Mouse (Mus musculus): ENCODE data around the gene Gnb5. TPM values are rescaled to one million over a fixed set of nuclear protein-coding genes. Genes with fewer than 3 reads are reported as not detected.

Gnb5 gene
- polyA plus RNA-seq, 1 experiment from 2014 or later = 34.8 TPM

DNA sequence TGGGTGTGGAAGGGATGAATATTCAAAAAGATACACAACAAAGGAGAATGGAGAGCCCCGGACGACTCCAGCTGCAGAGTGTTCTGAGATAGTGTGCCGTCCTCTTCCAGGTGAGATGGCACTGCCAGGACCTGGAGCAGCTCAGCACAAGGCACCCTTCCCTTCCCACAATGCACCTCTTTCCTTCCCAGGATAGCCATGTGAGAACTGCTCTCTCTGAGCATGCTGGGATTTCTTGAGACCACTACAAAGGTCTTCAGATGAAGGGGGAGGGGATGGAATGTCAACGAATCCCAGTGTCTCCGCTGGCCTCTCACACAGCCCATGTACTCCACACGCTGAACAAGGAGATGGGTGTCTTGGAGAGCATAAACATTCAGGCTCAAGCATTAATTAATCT lies 18.5 kb upstream of the Gnb5 start:
- H3K4me1 ChIP-seq (replicated peaks; ENCODE audit: control insufficient read depth, insufficient read depth, low read length) = no peaks in the 10 kb centered on the region
- H3K9ac ChIP-seq (ENCODE audit: low read depth, low read length) = no peak overlapping the region
- DNase-seq (ENCODE audit: low spot score) (no peak), ATAC-seq (ENCODE audit: low FRiP score) (no peak)
- no peak overlapping the region for H3K4me3 ChIP-seq (ENCODE audit: low read depth, low read length)
- H3K36me3 ChIP-seq (ENCODE audit: control insufficient read depth, insufficient read depth, low read length) = no peaks in the 10 kb centered on the region
- no peaks in the 10 kb centered on the region for H3K27me3 ChIP-seq (ENCODE audit: control insufficient read depth, insufficient read depth, low read length)
- 65% methylated on average over 6 of the region's 6 CpGs for WGBS
- no peak overlapping the region for H3K27ac ChIP-seq (ENCODE audit: low read depth, low read length)
- H3K4me2 ChIP-seq (replicated peaks; ENCODE audit: low read depth, low read length) = no peak overlapping the region
- no peaks in the 10 kb centered on the region for H3K9me3 ChIP-seq (ENCODE audit: control insufficient read depth, low read length)

GRCm38 (mm10) chr9:75289545-75289944 lies 16.5 kb upstream of the Gnb5 start:
- Histone ChIP-seq H3K9me3 (ENCODE audit: control insufficient read depth, low read length) (no peaks in the 10 kb centered on the region), H3K27me3 (ENCODE audit: control insufficient read depth, insufficient read depth, low read length) (no peaks in the 10 kb centered on the region), H3K4me2 (replicated peaks; ENCODE audit: low read depth, low read length) (no peak overlapping the region), H3K9ac (ENCODE audit: low read depth, low read length) (no peak overlapping the region), H3K4me3 (ENCODE audit: low read depth, low read length) (no peak overlapping the region), H3K4me1 (replicated peaks; ENCODE audit: control insufficient read depth, insufficient read depth, low read length) (no peaks in the 10 kb centered on the region), H3K36me3 (ENCODE audit: control insufficient read depth, insufficient read depth, low read length) (no peaks in the 10 kb centered on the region), H3K27ac (ENCODE audit: low read depth, low read length) (no peak overlapping the region)
- peak; percentile 38 for DNase-seq (ENCODE audit: low spot score)
- WGBS = 44% methylated on average over 4 of the region's 4 CpGs
- no peak for ATAC-seq (ENCODE audit: low FRiP score)

DNA sequence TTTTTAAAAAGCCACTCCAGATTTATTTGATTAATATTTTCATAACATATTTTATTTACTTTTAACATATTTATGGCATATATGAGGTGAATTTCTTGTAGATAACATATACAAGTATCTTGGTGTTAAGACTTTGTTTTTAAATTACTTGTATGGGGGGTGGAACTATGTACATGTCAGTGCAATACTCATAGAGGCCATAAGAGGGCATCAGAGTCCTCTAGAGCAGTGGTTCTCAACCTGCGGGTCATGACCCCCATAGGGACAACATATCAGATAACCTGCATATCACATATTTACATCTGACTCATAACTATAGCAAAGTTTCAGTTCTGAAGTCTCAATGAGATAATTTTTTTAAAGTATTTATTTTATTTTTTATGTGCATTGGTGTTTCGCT lies 6.7 kb upstream of the Gnb5 start:
- Histone ChIP-seq H3K4me3 (ENCODE audit: low read depth, low read length) (no peak overlapping the region), H3K4me2 (replicated peaks; ENCODE audit: low read depth, low read length) (no peak overlapping the region)
- 85% methylated on average over 2 of the region's 2 CpGs for WGBS

GRCm38 (mm10) chr9:75303033-75303432 lies 3.1 kb upstream of the Gnb5 start:
- H3K9me3 ChIP-seq (ENCODE audit: control insufficient read depth, low read length) = no peaks in the 10 kb centered on the region
- H3K27ac ChIP-seq (ENCODE audit: low read depth, low read length) = no peak overlapping the region
- H3K4me1 ChIP-seq (replicated peaks; ENCODE audit: control insufficient read depth, insufficient read depth, low read length) = no peaks in the 10 kb centered on the region
- ATAC-seq (ENCODE audit: low FRiP score) (no peak), DNase-seq (ENCODE audit: low spot score) (no peak)
- no peaks in the 10 kb centered on the region for H3K27me3 ChIP-seq (ENCODE audit: control insufficient read depth, insufficient read depth, low read length)
- no peak overlapping the region for H3K4me3 ChIP-seq (ENCODE audit: low read depth, low read length)
- no peak overlapping the region for H3K9ac ChIP-seq (ENCODE audit: low read depth, low read length)
- H3K4me2 ChIP-seq (replicated peaks; ENCODE audit: low read depth, low read length) = no peak overlapping the region
- no peaks in the 10 kb centered on the region for H3K36me3 ChIP-seq (ENCODE audit: control insufficient read depth, insufficient read depth, low read length)
- WGBS = 81% methylated on average over 2 of the region's 2 CpGs

More for the DNA sequence above, 6.7 kb upstream of the Gnb5 start:
- Histone ChIP-seq H3K9ac (ENCODE audit: low read depth, low read length) (no peak overlapping the region), H3K36me3 (ENCODE audit: control insufficient read depth, insufficient read depth, low read length) (no peaks in the 10 kb centered on the region), H3K9me3 (ENCODE audit: control insufficient read depth, low read length) (no peaks in the 10 kb centered on the region), H3K27ac (ENCODE audit: low read depth, low read length) (no peak overlapping the region), H3K4me1 (replicated peaks; ENCODE audit: control insufficient read depth, insufficient read depth, low read length) (no peaks in the 10 kb centered on the region), H3K27me3 (ENCODE audit: control insufficient read depth, insufficient read depth, low read length) (no peaks in the 10 kb centered on the region)
- DNase-seq (ENCODE audit: low spot score) (no peak), ATAC-seq (ENCODE audit: low FRiP score) (no peak)

GRCm38 (mm10) chr9:75303701-75304261 lies 2.3 kb upstream of the Gnb5 start:
- no peak overlapping the region for H3K4me3 ChIP-seq (ENCODE audit: low read depth, low read length)
- H3K36me3 ChIP-seq (ENCODE audit: control insufficient read depth, insufficient read depth, low read length) = no peaks in the 10 kb centered on the region
- no peaks in the 10 kb centered on the region for H3K9me3 ChIP-seq (ENCODE audit: control insufficient read depth, low read length)
- peak; percentile 21 for DNase-seq (ENCODE audit: low spot score)
- 0 out of 2 replicates have a peak overlapping the region, but pooled peaks have one; percentile 1 for H3K4me2 ChIP-seq (replicated peaks; ENCODE audit: low read depth, low read length)
- H3K4me1 ChIP-seq (replicated peaks; ENCODE audit: control insufficient read depth, insufficient read depth, low read length) = no peaks in the 10 kb centered on the region
- no peak for ATAC-seq (ENCODE audit: low FRiP score)
- H3K27me3 ChIP-seq (ENCODE audit: control insufficient read depth, insufficient read depth, low read length) = no peaks in the 10 kb centered on the region
- H3K9ac ChIP-seq (ENCODE audit: low read depth, low read length) = no peak overlapping the region
- 34% methylated on average over 16 of the region's 16 CpGs for WGBS
- H3K27ac ChIP-seq (ENCODE audit: low read depth, low read length) = no peak overlapping the region

- H3K4me1 ChIP-seq (replicated peaks; ENCODE audit: control insufficient read depth, insufficient read depth, low read length) = no peaks in the 10 kb centered on the region
- no peaks in the 10 kb centered on the region for H3K9me3 ChIP-seq (ENCODE audit: control insufficient read depth, low read length)
- no peak overlapping the region for H3K4me3 ChIP-seq (ENCODE audit: low read depth, low read length)
- WGBS = 38% methylated on average over 7 of the region's 7 CpGs
- ATAC-seq (ENCODE audit: low FRiP score) = no peak
- no peak for DNase-seq (ENCODE audit: low spot score)
- no peaks in the 10 kb centered on the region for H3K27me3 ChIP-seq (ENCODE audit: control insufficient read depth, insufficient read depth, low read length)
- no peaks in the 10 kb centered on the region for H3K36me3 ChIP-seq (ENCODE audit: control insufficient read depth, insufficient read depth, low read length)
- no peak overlapping the region for H3K4me2 ChIP-seq (replicated peaks; ENCODE audit: low read depth, low read length)
- H3K27ac ChIP-seq (ENCODE audit: low read depth, low read length) = no peak overlapping the region
- H3K9ac ChIP-seq (ENCODE audit: low read depth, low read length) = no peak overlapping the region
Measured at GRCm38 (mm10) chr9:75304286-75304685, 1.8 kb upstream of the Gnb5 start.

DNA sequence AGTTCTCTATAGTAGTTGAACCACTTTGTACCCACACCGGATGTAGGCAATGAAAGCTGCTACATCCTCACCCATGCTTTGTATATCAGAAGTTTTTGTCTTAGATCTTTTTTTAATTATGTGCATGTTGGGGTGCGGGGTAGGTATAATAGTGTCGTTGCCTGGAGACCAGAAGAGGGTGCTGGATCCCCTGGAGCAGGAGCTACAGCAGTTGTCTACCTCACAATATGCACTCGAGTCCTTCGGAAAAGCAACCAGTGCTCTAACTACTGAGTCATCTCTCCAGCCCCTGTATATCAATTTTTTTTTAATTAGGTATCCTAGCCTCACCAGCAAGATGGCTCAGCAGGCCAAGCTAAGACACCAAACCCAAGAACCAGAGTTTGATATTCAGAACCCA lies 927 bp downstream of the Gnb5 start:
- Histone ChIP-seq H3K4me3 (ENCODE audit: low read depth, low read length) (no peak overlapping the region), H3K4me1 (replicated peaks; ENCODE audit: control insufficient read depth, insufficient read depth, low read length) (no peaks in the 10 kb centered on the region), H3K27me3 (ENCODE audit: control insufficient read depth, insufficient read depth, low read length) (no peaks in the 10 kb centered on the region), H3K9me3 (ENCODE audit: control insufficient read depth, low read length) (no peaks in the 10 kb centered on the region), H3K36me3 (ENCODE audit: control insufficient read depth, insufficient read depth, low read length) (no peaks in the 10 kb centered on the region), H3K4me2 (replicated peaks; ENCODE audit: low read depth, low read length) (no peak overlapping the region), H3K27ac (ENCODE audit: low read depth, low read length) (no peak overlapping the region), H3K9ac (ENCODE audit: low read depth, low read length) (no peak overlapping the region)
- WGBS = 82% methylated on average over 5 of the region's 5 CpGs
- ATAC-seq (ENCODE audit: low FRiP score) (no peak), DNase-seq (ENCODE audit: low spot score) (no peak)

GRCm38 (mm10) chr9:75308621-75309020 lies 2.5 kb downstream of the Gnb5 start:
- WGBS = 68% methylated on average over 5 of the region's 5 CpGs
- Histone ChIP-seq H3K4me3 (ENCODE audit: low read depth, low read length) (no peak overlapping the region), H3K9ac (ENCODE audit: low read depth, low read length) (no peak overlapping the region), H3K27ac (ENCODE audit: low read depth, low read length) (no peak overlapping the region), H3K36me3 (ENCODE audit: control insufficient read depth, insufficient read depth, low read length) (no peaks in the 10 kb centered on the region), H3K27me3 (ENCODE audit: control insufficient read depth, insufficient read depth, low read length) (no peaks in the 10 kb centered on the region), H3K4me1 (replicated peaks; ENCODE audit: control insufficient read depth, insufficient read depth, low read length) (no peaks in the 10 kb centered on the region), H3K4me2 (replicated peaks; ENCODE audit: low read depth, low read length) (no peak overlapping the region), H3K9me3 (ENCODE audit: control insufficient read depth, low read length) (no peaks in the 10 kb centered on the region)
- no peak for DNase-seq (ENCODE audit: low spot score)
- no peak for ATAC-seq (ENCODE audit: low FRiP score)

DNA sequence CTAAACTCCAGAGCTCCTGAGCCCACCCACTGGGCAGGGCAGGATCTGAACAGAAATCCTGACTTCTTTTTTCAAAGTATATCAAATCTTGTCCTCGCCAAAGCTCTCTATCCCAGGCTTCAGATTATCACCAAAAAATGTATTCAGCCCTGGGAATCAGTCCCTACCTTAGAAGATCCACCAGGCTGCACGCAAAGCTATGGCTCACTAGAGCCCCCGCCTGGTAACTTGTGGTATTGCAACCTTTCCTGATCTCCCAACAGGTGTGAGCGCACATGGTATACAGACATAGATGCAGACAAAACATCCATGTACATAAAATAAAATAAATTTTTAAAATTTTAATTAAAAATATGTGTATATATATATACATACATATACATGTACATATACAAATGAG lies 5.9 kb downstream of the Gnb5 start:
- H3K4me3 ChIP-seq (ENCODE audit: low read depth, low read length) = no peak overlapping the region

More for the DNA sequence above, 5.9 kb downstream of the Gnb5 start:
- Histone ChIP-seq H3K36me3 (ENCODE audit: control insufficient read depth, insufficient read depth, low read length) (no peaks in the 10 kb centered on the region), H3K4me2 (replicated peaks; ENCODE audit: low read depth, low read length) (no peak overlapping the region), H3K9ac (ENCODE audit: low read depth, low read length) (no peak overlapping the region), H3K4me1 (replicated peaks; ENCODE audit: control insufficient read depth, insufficient read depth, low read length) (peaks cover 6% of the 10 kb centered on the region), H3K27me3 (ENCODE audit: control insufficient read depth, insufficient read depth, low read length) (no peaks in the 10 kb centered on the region), H3K27ac (ENCODE audit: low read depth, low read length) (no peak overlapping the region), H3K9me3 (ENCODE audit: control insufficient read depth, low read length) (no peaks in the 10 kb centered on the region)
- WGBS = 20% methylated on average over 4 of the region's 4 CpGs
- no peak for ATAC-seq (ENCODE audit: low FRiP score)
- DNase-seq (ENCODE audit: low spot score) = peak; percentile 92

Data from hindbrain, embryonic 11.5 days (tissue).